Mouse (Mus musculus): ENCODE measurements around the gene Tff1.

DNA sequence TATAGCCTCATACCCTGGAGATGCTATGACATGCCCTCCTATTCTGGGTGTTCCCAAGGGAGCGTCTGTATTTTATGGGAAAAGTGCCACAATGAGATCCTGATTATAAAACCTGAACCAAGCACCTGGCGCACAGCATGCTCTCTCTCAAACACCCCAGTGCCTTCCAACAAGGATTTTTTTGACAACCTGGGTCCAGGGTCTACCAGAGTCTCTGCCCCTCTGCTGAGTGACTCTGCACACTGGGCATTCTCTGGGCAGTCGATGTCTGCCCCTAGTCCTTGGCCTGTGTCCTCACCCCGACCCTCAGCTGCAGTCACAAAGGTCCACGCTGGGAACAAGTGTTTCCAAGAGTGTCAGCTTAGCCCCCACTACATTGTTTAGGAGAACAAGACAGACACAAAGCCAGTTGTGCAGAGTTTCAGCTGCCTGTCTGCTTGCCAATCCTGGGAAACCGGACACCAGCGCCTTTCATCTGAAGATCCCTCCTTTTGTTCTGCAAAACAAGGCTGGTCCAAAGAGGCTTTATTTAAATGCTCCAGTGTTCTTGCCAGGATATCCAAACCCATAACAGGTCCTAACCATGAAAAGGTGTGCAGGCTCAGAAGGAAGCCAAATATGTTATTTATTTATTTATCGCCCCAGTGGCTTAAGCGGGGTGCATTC is 51.8 kb downstream of the Tff1 start:
- no peak for TF ChIP-seq CTCF (conservative IDR thresholded peaks at IDR 0.05 in 1 of 2, IDR thresholded peaks at IDR 0.05 in 1 of 2; ENCODE audit: low read depth in 2 of 2, low read length in 2 of 2)
- no peak for TF ChIP-seq E2F4 (IDR thresholded peaks at IDR 0.05; ENCODE audit: insufficient replicate concordance, low read depth, low read length)
- no peak for TF ChIP-seq RCOR1 (conservative IDR thresholded peaks at IDR 0.05; ENCODE audit: low read depth, low read length)
- TF ChIP-seq ZNF384 (IDR thresholded peaks at IDR 0.05; ENCODE audit: low read depth, low read length): no peak
- TF ChIP-seq SMC3 (IDR thresholded peaks at IDR 0.05; ENCODE audit: low read depth, low read length): no peak
- TF ChIP-seq RAD21 (IDR thresholded peaks at IDR 0.05; ENCODE audit: low read depth, low read length): no peak
- TF ChIP-seq KAT2A (IDR thresholded peaks at IDR 0.05; ENCODE audit: insufficient replicate concordance, low read length): no peak
- no peak for TF ChIP-seq TCF12 (IDR thresholded peaks at IDR 0.05; ENCODE audit: low read depth, low read length)
- TF ChIP-seq POLR2A (IDR thresholded peaks at IDR 0.05; ENCODE audit: low read depth, low read length): no peak
- TF ChIP-seq ELF1 (IDR thresholded peaks at IDR 0.05; ENCODE audit: low read depth, low read length): no peak
